Mouse (Mus musculus): Measurements from ENCODE around the gene Vmn1r1.

DNA sequence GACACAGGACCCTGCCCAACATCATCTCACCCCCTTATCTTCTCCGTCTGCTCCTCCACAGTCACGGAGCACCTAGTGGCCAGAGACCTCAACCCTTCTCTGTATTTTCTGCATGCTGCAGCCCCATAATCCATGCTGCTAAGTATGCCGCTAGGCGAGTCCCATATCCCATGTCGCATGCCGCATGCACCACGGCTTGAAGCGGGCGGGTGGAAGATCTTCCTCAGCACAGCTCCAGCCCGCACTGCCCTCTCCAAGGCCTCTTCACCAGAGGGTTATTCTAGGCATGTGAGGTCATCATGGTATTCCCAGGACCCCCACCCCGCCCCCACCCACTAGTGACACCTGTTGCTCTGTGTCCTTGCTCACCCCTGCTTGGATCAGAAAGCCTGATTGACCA, 51.2 kb downstream of the Vmn1r1 start:
- TF ChIP-seq CTCF (conservative IDR thresholded peaks at IDR 0.05 in 1 of 2, IDR thresholded peaks at IDR 0.05 in 1 of 2; ENCODE audit: low read depth in 2 of 2, low read length in 2 of 2): no peak
- no peak for TF ChIP-seq MXI1 (IDR thresholded peaks at IDR 0.05; ENCODE audit: low read depth, low read length)

Data from CH12.LX (cell line).